Mouse (Mus musculus): ENCODE measurements around the gene Slc25a45.

DNA sequence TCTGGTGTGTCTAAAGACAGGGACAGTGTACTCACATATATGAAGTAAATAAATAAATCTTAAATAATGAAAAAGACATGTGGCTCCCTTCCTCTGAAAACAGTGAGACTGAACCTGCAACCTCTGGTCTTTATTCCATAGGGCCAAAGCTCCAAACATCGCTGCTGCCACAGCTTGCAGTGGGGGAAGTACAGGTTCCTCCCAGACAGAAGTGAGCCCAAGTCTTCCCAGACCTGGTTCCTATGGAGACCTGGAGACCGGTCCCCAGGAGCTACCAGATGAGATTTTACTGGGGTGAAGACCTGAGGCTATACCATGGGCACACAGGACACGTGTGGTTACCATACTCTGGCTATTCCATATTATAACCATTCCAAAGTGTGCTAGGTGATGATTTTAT, 26.7 kb upstream of the Slc25a45 start:
- TF ChIP-seq POLR2A (IDR thresholded peaks at IDR 0.05; ENCODE audit: control insufficient read depth, low read depth, low read length) (no peak), CTCF (IDR thresholded peaks at IDR 0.05; ENCODE audit: control insufficient read depth, insufficient read depth, insufficient replicate concordance, low read depth, low read length) (no peak)
